Mouse (Mus musculus) T-helper 17 cell (primary cell): ENCODE measurements at regions not wholly inside any gene's neighbourhood (a gene's known extent, or its start where the extent isn't known, plus 50 kb on each side); places are given as distances from the start of the nearest gene placed in this dataset.

Source experiments
- in situ Hi-C, 2 experiments: fragments of 300-600 bp; cut with MboI, MseI; formaldehyde crosslinking; loops; 1 replicate in 1 of 2; 2 replicates in 1 of 2; pipeline ENCODE4 v1.15.1; 2025; ENCODE audit warnings: high pct_unique_total_duplicates in 2 of 2

DNA sequence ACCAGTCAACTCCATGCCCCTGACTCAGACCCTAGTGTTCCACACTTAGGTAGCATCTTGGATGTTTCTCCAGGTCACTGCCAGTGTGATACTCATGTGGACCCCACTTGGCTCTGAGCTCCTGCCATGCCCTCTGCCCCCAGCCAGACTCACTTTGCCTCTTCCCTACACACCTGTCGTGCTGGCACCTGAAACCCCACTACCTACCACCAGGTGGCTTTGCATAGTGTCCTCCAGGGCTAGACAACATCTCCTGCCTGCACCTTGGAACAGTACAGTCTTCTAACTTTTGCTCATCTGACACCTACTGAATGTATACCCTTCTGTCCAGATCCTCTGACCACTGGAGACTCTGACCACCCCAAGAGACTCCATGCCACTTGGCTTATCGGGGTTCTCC, 80.6 kb downstream of the Fam53a start:
- in situ Hi-C loops = no loop called here

DNA sequence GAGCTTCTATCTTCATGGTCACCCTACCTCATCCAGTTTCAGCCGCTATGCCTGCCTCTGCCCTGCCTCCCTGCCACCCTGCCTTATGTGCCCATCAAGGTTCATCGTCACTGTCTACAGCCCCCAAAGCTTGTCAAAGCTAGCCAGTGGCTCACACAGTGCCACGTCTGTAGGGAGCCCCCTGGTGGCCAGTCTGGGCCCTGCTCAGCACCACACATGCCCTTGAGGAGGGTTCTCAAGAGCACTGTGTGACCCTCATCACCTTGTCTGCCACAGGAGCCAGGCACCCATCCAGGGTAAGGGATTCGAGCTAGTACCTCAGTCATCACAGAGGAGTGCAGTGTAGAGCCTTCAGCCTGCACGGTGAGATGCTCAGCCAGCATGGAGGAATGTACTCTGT, 86.1 kb downstream of the Fam53a start:
- in situ Hi-C loops = no loop called here

DNA sequence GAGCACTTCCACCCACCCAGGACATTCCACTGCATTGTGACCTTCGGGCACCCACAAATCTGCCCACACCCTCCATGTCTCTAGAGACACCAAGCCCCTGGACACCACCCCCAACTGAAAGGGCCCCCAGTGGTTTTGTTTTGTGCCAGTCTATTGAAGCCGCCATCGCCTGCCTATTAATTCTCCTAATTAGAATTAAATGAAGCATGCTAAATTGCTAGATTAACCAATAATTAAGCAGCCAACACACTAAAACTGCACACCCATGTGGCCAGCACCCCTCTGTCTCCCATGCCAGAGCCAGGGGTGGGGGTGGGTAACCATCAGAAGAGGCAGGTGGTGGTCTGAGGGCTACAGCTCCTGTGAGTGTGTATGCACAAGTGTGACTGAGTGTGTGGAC, 86.8 kb downstream of the Fam53a start:
- in situ Hi-C loops = no loop called here

DNA sequence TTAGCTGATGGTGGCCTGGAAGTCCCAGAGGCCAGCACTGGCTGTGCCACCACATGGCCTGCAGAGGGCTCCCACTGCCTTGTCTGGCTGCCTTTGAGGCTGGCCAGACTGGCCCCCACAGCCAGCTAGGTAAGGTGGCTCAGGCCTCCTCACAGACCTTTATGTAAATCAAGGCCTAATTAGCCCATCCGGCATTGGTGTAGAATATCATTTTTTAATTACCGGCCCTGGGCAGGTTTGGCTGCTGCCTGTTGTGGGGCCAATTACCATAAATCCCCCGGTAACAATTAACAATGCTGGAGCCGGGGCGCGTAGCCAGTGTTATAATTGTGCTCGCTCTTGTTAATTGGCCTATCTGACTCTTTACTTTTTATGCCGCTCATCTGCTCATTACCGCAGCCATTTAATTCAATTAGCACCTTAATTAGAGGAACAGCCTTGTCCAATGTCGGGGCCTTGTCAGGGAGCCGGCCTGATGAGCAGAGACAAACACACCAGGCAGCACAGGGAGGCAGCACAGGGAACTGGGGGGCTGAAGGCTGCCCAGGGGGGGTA, 87.4 kb downstream of the Fam53a start:
- in situ Hi-C loops = no loop called here

DNA sequence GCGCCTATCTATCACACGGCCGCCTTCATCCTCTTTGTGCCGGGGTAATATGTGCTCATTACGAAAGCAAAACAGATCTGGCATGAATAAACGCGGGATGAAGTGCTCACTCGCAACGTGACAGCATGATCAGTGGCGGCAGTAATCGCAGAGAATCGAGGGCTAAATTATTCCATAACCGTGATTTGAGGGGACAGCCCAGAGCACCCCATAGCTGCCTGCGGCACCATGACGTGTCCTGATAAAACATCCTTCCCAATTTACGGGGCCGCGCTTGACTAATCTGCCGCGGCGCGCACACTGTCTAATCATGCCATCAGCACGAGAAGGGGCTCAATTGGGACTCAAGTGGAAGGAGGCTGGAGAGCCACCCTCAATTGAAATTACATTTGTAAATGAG, 89.2 kb downstream of the Fam53a start:
- in situ Hi-C loops = no loop called here

DNA sequence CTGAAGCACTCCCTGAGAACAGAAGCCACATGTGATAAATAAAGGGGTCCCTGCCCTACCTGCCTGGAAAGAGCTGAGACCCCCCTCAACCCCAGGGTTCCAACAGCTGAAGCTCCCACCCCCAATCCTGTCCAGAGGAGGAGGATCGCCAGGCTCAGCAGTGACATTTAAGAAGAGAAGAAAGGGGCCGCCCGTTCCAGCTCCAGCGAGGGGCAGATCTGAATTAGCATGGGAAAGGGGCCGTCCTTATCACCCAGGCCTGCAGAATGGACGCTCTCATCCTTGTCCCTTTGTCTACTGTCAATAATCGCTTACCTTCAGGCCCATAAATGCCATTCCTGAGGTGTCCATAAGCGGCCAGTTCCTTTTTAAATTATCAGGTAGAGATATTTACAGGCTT, 92.0 kb downstream of the Fam53a start:
- in situ Hi-C loops = no loop called here

DNA sequence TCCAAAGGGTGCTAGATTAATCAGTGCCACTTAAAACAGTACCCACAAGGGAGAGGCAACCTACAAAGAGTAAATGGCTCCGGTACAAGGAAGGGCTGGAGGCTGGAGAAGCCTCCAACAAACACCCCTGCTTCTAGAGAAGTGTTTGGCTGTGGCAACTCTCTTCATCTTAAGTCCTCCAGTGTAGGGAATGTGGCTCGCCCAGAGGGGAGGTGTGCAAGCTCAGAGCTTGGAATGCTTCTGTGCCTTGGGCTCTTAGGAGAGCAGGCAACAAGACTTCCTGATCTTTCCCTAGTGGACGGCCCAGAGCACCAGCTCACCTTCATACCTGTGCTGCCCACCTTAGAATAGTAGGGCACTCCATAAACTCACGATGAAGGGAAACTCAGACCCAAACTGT, 92.4 kb downstream of the Fam53a start:
- in situ Hi-C loops = no loop called here

DNA sequence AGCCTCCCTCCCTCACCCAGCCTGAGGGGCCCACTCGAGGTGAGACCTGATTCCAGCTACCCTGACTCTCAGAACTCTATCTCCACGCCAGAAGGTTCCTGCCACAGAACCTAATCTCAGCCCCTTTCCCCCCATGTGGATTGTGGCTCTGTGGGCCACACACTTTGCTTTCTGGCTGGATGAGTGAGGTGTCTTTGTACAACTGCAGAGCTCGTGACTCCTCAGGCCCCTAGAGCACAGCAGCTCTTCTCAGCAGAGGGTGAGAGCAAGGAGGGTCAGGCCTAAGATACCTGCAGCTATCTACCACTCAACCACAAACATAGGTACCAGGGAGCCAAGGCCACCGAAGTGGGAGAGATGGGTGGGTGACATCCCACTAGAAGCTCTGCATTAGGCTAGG, 93.2 kb downstream of the Fam53a start:
- in situ Hi-C loops = no loop called here

DNA sequence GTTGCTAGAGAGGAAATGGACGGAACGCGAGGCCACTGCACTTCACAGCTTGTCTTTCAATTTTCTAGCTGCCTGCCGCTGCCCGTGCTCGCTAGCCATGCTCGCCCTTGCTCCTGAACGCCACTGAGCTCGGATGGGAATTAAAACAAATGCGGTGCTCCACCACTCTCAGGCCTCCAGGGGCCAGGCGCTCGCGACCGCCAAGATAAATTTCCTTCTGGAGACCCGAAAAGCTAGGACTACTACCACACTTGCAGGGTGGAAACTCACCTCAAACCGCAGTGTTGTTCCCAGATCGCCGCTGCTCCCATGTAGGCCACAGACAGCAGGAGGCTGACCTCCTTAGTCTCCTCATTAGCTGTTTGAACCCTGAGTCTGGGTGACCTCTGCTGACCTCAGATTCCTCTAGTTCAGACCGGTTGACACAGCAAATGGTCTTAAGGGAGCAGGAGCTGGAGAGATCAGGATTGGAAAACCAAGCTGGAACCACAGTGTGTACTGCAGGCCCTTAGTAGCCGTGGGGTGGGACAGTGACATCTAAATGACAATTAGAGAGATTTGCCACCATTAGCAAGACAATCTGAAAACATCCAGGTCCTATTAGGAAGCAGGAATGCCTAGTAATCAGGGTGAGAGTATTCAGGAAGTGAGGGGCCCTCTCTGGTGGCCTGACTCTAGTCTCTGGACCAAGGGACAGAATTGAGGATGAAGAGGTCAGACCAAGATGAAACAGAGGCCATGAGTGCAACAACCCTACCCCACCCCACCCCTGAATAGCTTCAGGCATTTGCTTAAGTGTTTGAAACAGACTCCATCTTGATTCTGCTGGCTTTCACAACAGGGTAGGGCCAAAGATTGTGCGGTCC, 94.1 kb downstream of the Fam53a start:
- in situ Hi-C loops = no loop called here

DNA sequence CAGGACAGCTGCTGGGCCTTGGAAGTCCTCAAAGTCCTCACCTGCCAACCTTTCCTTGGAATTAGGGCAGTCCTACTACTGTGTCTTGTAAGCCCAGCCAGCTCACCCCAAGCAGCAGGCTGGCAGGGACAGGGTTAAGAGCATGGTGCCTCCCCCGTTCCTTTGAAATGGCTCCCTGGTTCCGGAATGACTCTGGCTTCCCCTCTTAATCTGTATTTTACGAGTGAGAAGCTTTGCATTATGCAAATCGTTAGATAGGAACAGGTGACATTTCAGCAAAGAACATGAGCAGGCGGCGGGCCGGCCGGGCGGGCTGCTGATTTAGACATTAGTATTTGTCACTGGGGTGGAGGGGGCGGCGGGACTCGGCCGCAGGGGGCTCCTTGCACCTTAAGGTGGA, 95.1 kb downstream of the Fam53a start:
- in situ Hi-C loops = no loop called here

DNA sequence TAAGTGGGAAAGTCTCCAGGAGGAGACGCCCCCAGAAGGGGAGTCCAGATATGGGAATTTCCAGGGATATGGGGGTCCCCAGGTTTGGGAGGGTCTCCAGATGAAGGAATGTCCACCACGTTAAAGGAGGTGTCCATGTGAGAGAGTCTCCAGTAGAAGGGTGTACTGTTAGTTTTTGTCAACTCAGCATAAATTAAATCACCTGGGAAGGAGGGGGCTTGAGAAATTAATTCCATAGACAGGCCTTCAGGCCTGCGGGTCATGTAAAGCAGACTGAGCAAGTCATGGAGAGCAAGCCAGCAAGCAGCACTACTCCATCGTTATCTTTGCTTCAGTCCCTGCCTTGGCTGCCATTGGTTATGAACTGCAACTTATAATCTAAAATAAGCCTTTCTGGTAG, 96.2 kb downstream of the Fam53a start:
- in situ Hi-C loops = no loop called here

DNA sequence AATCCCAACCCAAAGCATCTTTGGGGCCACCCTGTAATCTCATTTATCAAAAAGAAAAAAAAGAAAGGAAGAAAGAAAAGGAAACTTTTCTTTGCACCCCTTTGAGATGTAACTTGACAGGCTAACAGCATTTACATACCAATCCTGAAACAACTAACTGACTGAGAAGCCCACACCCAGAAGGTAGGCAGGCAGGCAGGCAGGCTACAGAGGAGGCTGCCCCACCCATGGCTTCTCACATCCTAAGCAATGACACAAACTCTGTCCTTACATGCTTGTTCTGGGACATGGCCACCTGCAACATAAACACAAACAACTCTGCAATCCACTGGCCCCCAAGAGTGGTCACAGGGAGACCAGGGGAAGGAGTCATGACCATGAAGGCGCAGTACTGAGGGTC, 97.5 kb upstream of the Nkx1-1 start:
- in situ Hi-C loops = no loop called here

DNA sequence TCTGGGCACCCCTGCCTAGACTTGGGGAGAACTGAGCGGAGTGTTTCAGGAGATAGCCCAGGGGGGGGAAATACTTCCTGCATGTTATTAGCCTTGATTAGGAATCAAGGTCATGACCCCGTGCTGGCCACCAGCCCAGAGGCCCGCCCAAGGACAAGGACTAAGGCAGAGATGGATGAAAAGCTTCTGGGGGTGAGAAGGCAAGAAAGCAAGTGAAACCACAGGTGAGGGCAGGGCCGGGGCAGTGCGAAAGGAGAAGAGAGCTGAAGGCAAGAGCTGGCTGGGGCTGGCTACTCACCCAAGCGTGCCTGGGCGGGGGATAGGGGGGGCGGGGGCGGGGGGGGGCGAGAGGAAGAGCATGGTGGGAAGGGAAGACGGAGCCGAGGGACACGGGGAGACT, 96.0 kb upstream of the Nkx1-1 start:
- in situ Hi-C loops = loop anchor here in 1 of 2 experiments (5.0 kb wide), 1 partner anchor 63 kb away; no protein-coding TSS in a partner anchor

DNA sequence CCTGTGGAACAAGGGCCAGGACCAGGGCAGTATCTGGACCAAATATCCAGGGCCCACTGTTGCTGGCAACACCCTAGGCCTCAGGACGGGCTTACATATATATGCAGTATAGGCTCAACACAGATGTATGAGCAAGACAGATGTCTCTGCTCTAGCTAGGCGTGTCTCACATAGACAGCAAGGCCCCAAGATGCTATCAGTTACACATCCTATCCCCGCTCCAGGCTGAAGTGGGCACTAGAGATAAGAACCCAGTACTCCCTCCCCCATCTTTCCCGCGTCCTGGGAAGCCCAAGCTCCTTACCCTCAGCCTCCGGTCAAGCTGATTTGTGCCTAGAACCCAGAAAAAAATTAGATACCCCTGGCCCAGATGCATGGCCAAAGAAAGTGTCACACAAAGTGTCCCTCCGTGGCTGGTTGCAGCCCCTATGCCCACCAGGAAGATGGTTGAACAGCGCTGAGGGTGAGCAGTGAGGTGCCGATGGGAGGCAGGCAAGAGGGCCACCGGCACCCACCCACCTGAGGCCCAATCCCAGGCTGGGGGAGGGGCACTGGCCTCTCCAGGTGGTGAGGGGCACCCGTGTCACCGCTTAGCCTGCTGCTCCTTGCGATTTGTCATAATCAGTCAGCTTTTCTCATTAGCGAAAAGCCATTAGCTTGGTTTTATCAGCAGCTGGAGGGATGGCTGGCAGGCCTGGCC, 95.3 kb upstream of the Nkx1-1 start:
- in situ Hi-C loops = loop anchor here in 1 of 2 experiments (5.0 kb wide), 1 partner anchor 63 kb away; no protein-coding TSS in a partner anchor

DNA sequence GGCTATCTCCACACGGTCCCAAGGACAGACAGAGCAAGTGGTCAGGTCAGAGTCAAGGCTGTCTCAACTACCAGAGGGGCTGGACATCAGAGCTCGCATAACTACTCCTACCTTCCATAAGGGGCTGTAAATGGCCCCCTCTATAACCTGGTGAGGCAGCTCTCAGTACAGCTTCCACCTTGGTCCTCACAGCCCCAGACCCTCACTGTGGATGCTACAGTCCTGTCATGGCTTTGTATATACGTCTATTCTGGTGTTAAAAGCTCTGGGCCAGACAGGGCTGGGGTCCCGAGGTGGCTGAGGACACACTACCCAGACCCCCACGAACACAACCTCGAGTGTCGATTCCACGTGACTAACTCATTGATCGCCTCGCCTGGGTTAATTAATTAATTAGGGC, 94.0 kb upstream of the Nkx1-1 start:
- in situ Hi-C loops = loop anchor here in 1 of 2 experiments (5.0 kb wide), 1 partner anchor 65 kb away; no protein-coding TSS in a partner anchor

DNA sequence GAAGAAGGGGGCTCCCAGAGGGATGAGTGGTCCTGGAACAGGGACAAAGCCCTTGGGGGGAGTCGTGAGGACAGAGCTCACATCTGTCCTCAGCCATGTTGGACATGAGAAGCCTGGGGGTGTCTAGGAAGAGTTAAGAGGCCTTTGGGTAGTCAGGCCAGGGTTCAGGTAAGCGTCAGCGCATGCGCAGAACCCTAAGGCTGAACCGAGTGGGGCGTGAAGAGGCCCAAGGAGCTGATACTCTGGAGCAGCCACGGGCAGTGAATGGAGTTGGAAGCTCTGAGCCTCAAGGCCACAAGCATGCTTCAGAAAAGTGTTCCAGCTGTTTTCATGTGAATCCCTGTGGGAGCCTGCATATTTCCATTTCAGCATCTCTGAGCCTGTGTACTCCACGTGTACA, 93.5 kb upstream of the Nkx1-1 start:
- in situ Hi-C loops = loop anchor here in 1 of 2 experiments (5.0 kb wide), 1 partner anchor 65 kb away; no protein-coding TSS in a partner anchor

DNA sequence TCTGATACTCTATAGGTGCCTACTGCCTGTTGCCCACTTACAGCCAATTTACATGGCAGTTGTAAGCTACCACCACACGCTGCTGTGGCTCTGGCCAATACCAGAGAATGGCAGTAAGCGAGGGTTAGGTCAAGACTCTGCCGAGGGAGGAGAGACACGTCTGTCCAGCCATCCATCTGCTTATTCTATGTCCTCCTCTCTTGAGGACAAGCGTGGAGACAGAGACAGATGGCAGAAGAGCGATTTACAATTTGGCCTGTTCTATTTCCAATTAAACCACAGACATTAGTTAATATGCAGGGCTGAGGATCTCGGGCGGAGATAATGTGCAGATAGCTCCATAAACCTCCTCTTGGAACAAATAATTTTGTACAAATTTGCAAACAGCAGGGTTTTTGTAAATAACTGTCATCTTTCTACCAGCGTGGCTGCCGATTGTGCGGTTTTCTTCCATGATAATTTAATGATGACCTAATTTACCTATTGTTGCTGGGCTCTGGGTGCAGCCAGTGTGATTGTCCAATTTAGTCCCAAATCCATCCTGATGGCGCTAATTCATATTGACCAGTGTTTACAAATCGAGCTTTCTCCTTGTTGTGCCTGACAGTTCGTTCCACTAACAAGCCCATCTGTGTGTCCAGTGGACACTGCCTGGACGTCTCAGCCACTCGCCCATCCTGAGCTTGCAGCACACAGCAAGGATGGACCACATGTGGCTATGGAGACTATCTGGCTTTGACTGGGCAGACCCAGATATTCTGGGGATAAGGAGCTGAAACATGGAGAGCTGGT, 88.4 kb upstream of the Nkx1-1 start:
- in situ Hi-C loops = no loop called here

DNA sequence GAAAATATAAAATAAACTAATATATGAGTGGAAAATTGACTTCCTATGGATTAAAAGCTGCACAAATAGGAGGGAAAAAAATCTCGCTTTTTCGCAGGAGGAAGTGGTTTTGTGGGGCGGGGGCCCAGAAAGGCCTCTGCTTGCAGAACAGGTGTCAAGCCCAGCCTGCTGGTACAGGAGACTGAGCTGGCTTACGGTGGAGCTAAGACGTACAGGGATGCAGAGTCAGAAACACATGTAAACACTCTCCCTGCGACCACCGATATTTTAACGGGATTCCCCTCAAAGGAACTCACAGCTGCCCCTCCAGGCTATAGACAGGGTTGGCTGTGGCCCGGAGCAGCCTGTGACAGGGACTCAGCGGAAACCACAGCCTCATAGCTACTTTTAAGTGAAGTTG, 87.1 kb upstream of the Nkx1-1 start:
- in situ Hi-C loops = no loop called here

DNA sequence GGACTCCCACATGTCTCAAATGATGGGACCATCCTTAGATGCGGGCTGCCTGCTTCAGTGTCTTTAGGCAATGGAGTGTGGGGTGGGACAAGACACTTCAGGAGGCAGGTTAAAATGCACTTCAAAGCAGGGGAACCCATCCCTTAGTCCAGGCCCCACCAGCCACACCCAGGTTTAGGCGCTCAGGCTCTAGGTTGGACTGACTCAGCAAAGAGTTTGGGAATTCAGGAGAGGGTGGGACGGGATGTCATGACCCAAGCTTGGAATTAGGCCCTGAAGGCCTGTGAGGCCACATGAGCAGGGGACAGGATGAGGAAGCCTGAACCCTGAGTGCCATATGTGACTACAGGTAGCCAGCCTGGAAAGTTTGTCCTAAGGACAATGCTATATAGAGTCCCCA, 85.6 kb upstream of the Nkx1-1 start:
- in situ Hi-C loops = no loop called here

DNA sequence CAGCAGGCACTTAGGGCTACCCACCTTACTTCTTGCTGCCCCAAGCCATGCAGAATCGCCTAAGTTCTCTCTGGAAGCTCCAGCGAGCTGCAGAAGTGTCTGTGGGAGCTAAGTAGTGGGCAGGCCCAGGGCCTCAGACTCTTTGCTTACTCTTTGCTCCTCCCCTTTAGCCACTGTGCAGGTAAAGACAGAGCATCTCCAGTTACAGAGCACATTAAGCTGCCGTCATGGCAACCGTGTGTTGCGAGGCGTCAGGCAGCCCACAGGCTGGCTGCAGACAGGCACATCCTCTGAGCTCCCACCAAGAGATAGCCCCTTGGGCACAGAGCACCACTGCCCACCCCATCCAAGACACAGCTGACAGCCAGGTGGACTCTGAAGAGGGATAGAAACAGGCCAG, 85.1 kb upstream of the Nkx1-1 start:
- in situ Hi-C loops = no loop called here

DNA sequence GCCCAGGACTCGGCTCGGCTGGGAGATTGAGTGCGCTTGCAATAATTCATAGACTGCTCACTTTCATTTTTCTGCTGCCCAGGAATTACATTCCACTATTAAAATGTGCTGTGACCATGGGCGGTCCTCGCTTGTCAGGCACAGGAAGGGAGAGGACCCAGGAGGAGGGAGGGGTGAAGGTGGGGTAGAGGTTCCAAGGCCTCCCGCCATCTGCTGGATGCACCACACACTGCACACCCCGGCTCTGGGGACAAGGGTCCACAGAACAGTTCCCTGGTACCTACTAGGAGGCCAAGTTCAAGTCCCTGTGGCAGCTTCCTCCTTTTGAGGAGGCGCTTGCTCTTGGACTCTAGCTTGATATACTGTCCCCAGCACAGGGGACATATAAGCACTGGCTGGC, 83.8 kb upstream of the Nkx1-1 start:
- in situ Hi-C loops = no loop called here

DNA sequence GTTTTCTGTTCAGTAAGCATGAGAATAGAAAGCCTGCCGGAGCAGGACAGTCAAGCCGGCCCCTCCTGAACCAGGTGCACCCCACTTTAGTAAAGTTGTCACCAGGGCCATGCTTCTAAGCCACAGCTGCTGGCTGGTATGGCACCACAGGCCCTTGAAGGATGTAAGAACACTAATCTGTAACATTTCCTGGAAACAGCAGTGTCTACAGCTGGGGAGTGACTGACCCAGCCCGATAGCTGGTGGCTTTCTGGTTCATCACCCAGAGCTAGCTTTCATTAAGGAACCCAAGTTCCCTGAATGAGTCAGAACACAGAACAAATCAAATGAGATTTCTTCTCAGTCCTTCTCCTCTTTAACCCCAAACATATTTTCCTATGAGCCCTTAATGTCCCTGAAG, 82.4 kb upstream of the Nkx1-1 start:
- in situ Hi-C loops = no loop called here
